9 mouse cellular contexts compared by ENCODE assay signal in the genomic region with DNA sequence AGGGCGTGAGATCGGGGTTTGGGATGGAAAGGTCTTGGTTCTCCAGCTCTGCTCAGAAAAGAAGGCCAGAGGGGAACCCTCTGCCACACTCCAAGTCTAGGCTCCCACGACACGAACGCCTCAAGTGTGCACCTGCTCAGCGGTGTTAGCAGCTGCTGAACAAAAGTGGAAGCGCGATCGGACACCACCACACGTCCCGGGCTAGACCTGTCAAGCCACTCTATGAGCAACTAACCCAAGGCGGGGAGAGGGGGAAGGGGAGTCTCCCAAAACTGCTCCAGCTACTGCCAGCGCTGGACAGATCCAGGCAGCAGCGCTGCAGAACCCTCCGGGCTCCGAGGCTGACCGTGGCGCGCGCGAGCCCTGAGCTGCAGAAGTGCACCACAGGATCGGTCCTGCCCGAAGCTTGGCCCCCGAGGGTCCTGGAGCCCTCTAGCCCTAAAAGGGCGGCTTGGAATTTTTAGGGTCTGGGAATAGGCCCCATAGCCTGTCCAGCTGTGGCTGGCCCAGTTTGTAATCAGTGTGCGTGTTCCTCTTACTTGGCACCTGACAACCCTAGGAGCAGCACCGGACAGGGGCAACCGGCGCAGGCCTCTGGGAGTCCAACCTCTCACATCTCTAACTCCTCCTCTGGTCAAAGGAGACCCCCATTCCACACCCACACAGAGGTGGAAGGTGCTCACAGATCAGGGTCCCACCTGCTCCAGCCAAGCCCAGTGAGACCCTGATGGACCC. TPM values are rescaled to one million over a fixed set of nuclear protein-coding genes. Genes with fewer than 3 reads are reported as not detected.
DNase-seq lines count a peak whose midpoint lies in the region; ATAC-seq and TF ChIP-seq lines count a peak whose summit lies in the region.
"Had no signal": no experiment of that assay in that cellular context is flagged by ENCODE, and none has a peak within 500 bp of the region (broad histone marks: within the 10 kb centered on the region; RNA-seq: fewer than 3 reads in every experiment).

No protein-coding gene starts in this region.

- H3K9me3 ChIP-seq in heart, embryonic 10.5 days = no peaks in the 10 kb centered on the region
- H3K9me3 ChIP-seq in G1E (replicated peaks) = peaks cover 88% of the 10 kb centered on the region
- no peaks in the 10 kb centered on the region for H3K9me3 ChIP-seq in embryonic facial prominence, embryonic 12.5 days
- H3K9me3 ChIP-seq in neural tube, embryonic 12.5 days = no peaks in the 10 kb centered on the region

- WGBS in heart, embryonic 10.5 days = 5% methylated on average over 29 of the region's 29 CpGs
- 2% methylated on average over 29 of the region's 29 CpGs for WGBS in embryonic facial prominence, embryonic 12.5 days
- 3% methylated on average over 29 of the region's 29 CpGs for WGBS in neural tube, embryonic 12.5 days

- no peak for ATAC-seq in G1E (ENCODE audit: extremely low read depth, insufficient number of reproducible peaks, low FRiP score, poor library complexity, severe bottlenecking)
- 0 out of 2 replicates have a peak, but pooled peaks have one; percentile 19 for ATAC-seq in embryonic facial prominence, embryonic 12.5 days (ENCODE audit: insufficient number of reproducible peaks, insufficient read depth, low FRiP score, low TSS enrichment)
- ATAC-seq in neural tube, embryonic 12.5 days (ENCODE audit: low FRiP score, low read depth) = peak; percentile 27
- no peak for ATAC-seq in megakaryocyte-erythroid progenitor cell, adult 5-6 weeks (replicated peaks; ENCODE audit: low FRiP score, low TSS enrichment, poor library complexity, severe bottlenecking)

- no peak overlapping the region for H3K9ac ChIP-seq in embryonic facial prominence, embryonic 12.5 days
- peak overlapping the region; percentile 75; the same call in 1 of the 2 replicates for H3K9ac ChIP-seq in neural tube, embryonic 12.5 days

- peaks cover 94% of the 10 kb centered on the region for H3K27me3 ChIP-seq in heart, embryonic 10.5 days (ENCODE audit: insufficient read depth, poor library complexity, severe bottlenecking)
- H3K27me3 ChIP-seq in G1E (ENCODE audit: insufficient read depth, low read length) = no peaks in the 10 kb centered on the region
- peaks cover 82% of the 10 kb centered on the region for H3K27me3 ChIP-seq in embryonic facial prominence, embryonic 12.5 days
- H3K27me3 ChIP-seq in neural tube, embryonic 12.5 days (replicated peaks) = peaks cover 62% of the 10 kb centered on the region

- no peak overlapping the region for H3K27ac ChIP-seq in heart, embryonic 10.5 days
- H3K27ac ChIP-seq in embryonic facial prominence, embryonic 12.5 days = no peak overlapping the region
- H3K27ac ChIP-seq in left cerebral cortex, adult 2 months = peak overlapping the region; percentile 92
- no peak overlapping the region for H3K27ac ChIP-seq in neural tube, embryonic 12.5 days
- H3K27ac ChIP-seq: macrophage had no signal

- H3K4me2 ChIP-seq in embryonic facial prominence, embryonic 12.5 days (replicated peaks) = peak overlapping the region; percentile 99
- H3K4me2 ChIP-seq in neural tube, embryonic 12.5 days (replicated peaks) = peak overlapping the region; percentile 93

- no peaks in the 10 kb centered on the region for H3K36me3 ChIP-seq in heart, embryonic 10.5 days
- H3K36me3 ChIP-seq in G1E (replicated peaks) = no peaks in the 10 kb centered on the region
- H3K36me3 ChIP-seq in embryonic facial prominence, embryonic 12.5 days = no peaks in the 10 kb centered on the region
- H3K36me3 ChIP-seq in neural tube, embryonic 12.5 days = no peaks in the 10 kb centered on the region

- peak overlapping the region; percentile 66 for H3K4me3 ChIP-seq in heart, embryonic 10.5 days
- H3K4me3 ChIP-seq in G1E (ENCODE audit: low read depth, low read length) = peak overlapping the region; percentile 52; the same call in 1 of the 2 replicates
- peak overlapping the region; percentile 53 for H3K4me3 ChIP-seq in embryonic facial prominence, embryonic 12.5 days
- peak overlapping the region; percentile 80 for H3K4me3 ChIP-seq in left cerebral cortex, adult 2 months
- H3K4me3 ChIP-seq in neural tube, embryonic 12.5 days = peak overlapping the region; percentile 66

- intact Hi-C loops in heart, postnatal 14 days (cut with DNase I) = no loop called here
- intact Hi-C loops in left cerebral cortex, adult 2 months (cut with DNase I) = loop anchor here (1.0 to 5.0 kb wide), 2 partner anchors 133 to 301 kb away; no protein-coding TSS in a partner anchor

- DNase-seq in heart, embryonic 10.5 days (ENCODE audit: low spot score) = no peak
- no peak for DNase-seq in heart, postnatal 14 days
- no peak for DNase-seq in G1E (ENCODE audit: low spot score)
- peak; percentile 42 to 60 for DNase-seq in left cerebral cortex, adult 2 months (ENCODE audit: extremely low spot score in 1 of 2, low spot score in 2 of 2)
- DNase-seq in ovary, postnatal 36 days (ENCODE audit: low spot score) = no peak

- H3K4me1 ChIP-seq in heart, embryonic 10.5 days = peaks cover 25% of the 10 kb centered on the region
- H3K4me1 ChIP-seq in G1E (ENCODE audit: insufficient read depth, low read depth, low read length) = no peaks in the 10 kb centered on the region
- peaks cover 9% of the 10 kb centered on the region; the same call in 1 of the 2 replicates for H3K4me1 ChIP-seq in embryonic facial prominence, embryonic 12.5 days
- H3K4me1 ChIP-seq in neural tube, embryonic 12.5 days = peaks cover 15% of the 10 kb centered on the region

- TF ChIP-seq CTCF in G1E (IDR thresholded peaks at IDR 0.05; ENCODE audit: low read depth, low read length) = no peak
- TF ChIP-seq CTCF in left cerebral cortex, adult 2 months (IDR thresholded peaks at IDR 0.05) = no peak

RNA-seq across cellular contexts. Expression of a gene that starts 1.2 kb away (rescaled TPM):
- polyA plus RNA-seq in heart, embryonic 10.5 days (2016; fragmentation: Nextera tagmentation; extraction: Ambion mirVana) = 0.13 and 0.18 TPM in 2 replicates
- under 1 TPM in 1 of 2 experiments, not detected in 1; 0.05 TPM for total RNA-seq in heart, postnatal 14 days (2021)
- total RNA-seq in G1E (2014; fragmentation: Nextera tagmentation) = not detected in 2 replicates
- total RNA-seq in G1E (2017) = 0.05 TPM in 1 of 2 replicates, not detected in the other
- polyA plus RNA-seq in G1E (2012) = not detected in 2 replicates
- polyA plus RNA-seq in embryonic facial prominence, embryonic 12.5 days (2016; fragmentation: Nextera tagmentation; extraction: Ambion mirVana) = 0.35 and 0.48 TPM in 2 replicates
- 100 to 1,000 TPM; 258 to 266 TPM for total RNA-seq in left cerebral cortex, adult 2 months (2021)
- 2.2 and 3.0 TPM in 2 replicates for polyA plus RNA-seq in neural tube, embryonic 12.5 days (2016; fragmentation: Nextera tagmentation; extraction: Ambion mirVana)
- not detected in 2 replicates for total RNA-seq in megakaryocyte-erythroid progenitor cell, adult 5-6 weeks (2014; fragmentation: Nextera tagmentation)
- not detected in 2 replicates for total RNA-seq in megakaryocyte-erythroid progenitor cell, adult 5-6 weeks (2017)

Comparison
In these comparisons a context has a peak if more than half of its experiments do, and no peak if none do; other contexts are left out.
1. DNase-seq: peak in left cerebral cortex, adult 2 months (2 of 2); none in heart, embryonic 10.5 days (single experiment), heart, postnatal 14 days (0 of 2), G1E (single experiment) and ovary, postnatal 36 days (single experiment).
2. ATAC-seq: peak in embryonic facial prominence, embryonic 12.5 days (single experiment) and neural tube, embryonic 12.5 days (single experiment); none in G1E (single experiment) and megakaryocyte-erythroid progenitor cell, adult 5-6 weeks (single experiment).
3. RNA of a gene that starts 1.2 kb away (total RNA-seq): 258 to 266 TPM in left cerebral cortex, adult 2 months; 0.05 TPM in G1E, 0.05 TPM in heart, postnatal 14 days and not detected in megakaryocyte-erythroid progenitor cell, adult 5-6 weeks; every median in the first group is over 100 times any median in the second.
4. Peak in every context shown above with its lines, with median percentiles within 50 percentile points of each other: H3K4me3 ChIP-seq.